Mouse (Mus musculus) erythroblast, embryonic 14.5 days (primary cell): ENCODE data around the gene Mpped1.

Experiments used
- GATA1 ChIP-seq: IDR thresholded peaks from 2 replicates; pipeline ENCODE4 v1.6.1; 2012; ENCODE audit warnings: low read length, inconsistent platforms, mixed read lengths
- TAL1 ChIP-seq: IDR thresholded peaks from 3 replicates; pipeline ENCODE4 v1.6.1; 2012; ENCODE audit warnings: low read length, inconsistent platforms, mixed read lengths

DNA sequence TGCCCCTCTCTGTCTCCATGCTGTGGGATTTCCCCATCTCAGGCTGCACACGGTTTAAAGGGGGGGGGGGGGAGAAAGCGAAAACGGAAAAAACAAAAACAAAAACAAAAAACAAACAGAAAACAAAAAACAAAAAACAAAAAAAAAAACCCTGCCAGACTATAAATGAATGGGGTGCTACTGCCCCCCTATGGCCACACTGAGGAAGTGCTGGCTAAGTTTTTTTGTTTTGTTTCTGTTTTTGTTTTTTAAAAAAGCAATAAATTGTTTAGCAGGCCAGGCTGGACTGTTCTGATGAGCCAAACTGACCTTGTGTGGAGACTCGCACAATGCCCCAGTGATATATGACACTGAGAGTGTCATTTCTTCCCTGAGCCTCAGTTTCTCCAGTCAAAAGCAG, 20.3 kb upstream of the Mpped1 start:
- TF ChIP-seq GATA1 (no peak), TAL1 (no peak)
